Mouse (Mus musculus) adrenal gland, adult (tissue): ENCODE results near the gene Ell2.
"Not testable (repeated sequence)": the region's sequence is repeated elsewhere in the genome, so short reads cannot be mapped to it uniquely, and the experiment has no call there.

Source experiments
- DNase-seq, 2 experiments: peaks; one replicate each; pipeline ENCODE4 v3.0.0; 2022 to 2023; ENCODE audit warnings: low spot score in 1 of 2; ENCODE audit not compliant: inconsistent age in 2 of 2

The Ell2 gene

GRCm38 (mm10) chr13:75706457-75706856, at the start of gene Ell2:
Ell2 (plus strand) TSS chr13:75706757.
- DNase-seq, result no peak

GRCm38 (mm10) chr13:75685438-75685837, 21.1 kb upstream of the Ell2 start:
- DNase-seq, result no peak

GRCm38 (mm10) chr13:75686995-75687394, 19.6 kb upstream of the Ell2 start:
- no peak for DNase-seq

GRCm38 (mm10) chr13:75691625-75692024, 14.9 kb upstream of the Ell2 start:
- DNase-seq, result no peak

- no peak for DNase-seq
Observed at GRCm38 (mm10) chr13:75693081-75693480, 13.5 kb upstream of the Ell2 start.

- DNase-seq, result no peak
Observed at GRCm38 (mm10) chr13:75702814-75703213, 3.7 kb upstream of the Ell2 start.

- peak; percentile 95 to 98 for DNase-seq
Observed at GRCm38 (mm10) chr13:75706882-75707816, 592 bp downstream of the Ell2 start.

- peak; percentile 75 to 92 for DNase-seq
Observed at GRCm38 (mm10) chr13:75707821-75708636, 1.5 kb downstream of the Ell2 start.

GRCm38 (mm10) chr13:75708637-75709002, 2.1 kb downstream of the Ell2 start:
- no peak for DNase-seq

- peak; percentile 11 to 56 for DNase-seq
Observed at GRCm38 (mm10) chr13:75709026-75709778, 2.6 kb downstream of the Ell2 start.

- no peak for DNase-seq
Observed at GRCm38 (mm10) chr13:75710152-75710551, 3.6 kb downstream of the Ell2 start.

GRCm38 (mm10) chr13:75711517-75711916, 5.0 kb downstream of the Ell2 start:
- not testable (repeated sequence) for DNase-seq

GRCm38 (mm10) chr13:75712544-75712943, 6.0 kb downstream of the Ell2 start:
- DNase-seq, result not testable (repeated sequence)

- no peak for DNase-seq
Observed at GRCm38 (mm10) chr13:75714407-75714806, 7.8 kb downstream of the Ell2 start.

GRCm38 (mm10) chr13:75717638-75718302, 11.2 kb downstream of the Ell2 start:
- no peak for DNase-seq

GRCm38 (mm10) chr13:75718376-75718775, 11.8 kb downstream of the Ell2 start:
- no peak for DNase-seq

GRCm38 (mm10) chr13:75719645-75720044, 13.1 kb downstream of the Ell2 start:
- no peak for DNase-seq

- no peak for DNase-seq
Observed at GRCm38 (mm10) chr13:75726569-75727373, 20.2 kb downstream of the Ell2 start.

GRCm38 (mm10) chr13:75727932-75728331, 21.4 kb downstream of the Ell2 start:
- no peak for DNase-seq

GRCm38 (mm10) chr13:75729834-75730233, 23.3 kb downstream of the Ell2 start:
- no peak for DNase-seq
